Mouse (Mus musculus): ENCODE data around the gene Gm10436. TPM values are rescaled to one million over a fixed set of nuclear protein-coding genes. Genes with fewer than 3 reads are reported as not detected.
"Not testable (repeated sequence)": the region's sequence is repeated elsewhere in the genome, so short reads cannot be mapped to it uniquely, and the experiment has no call there.

Gene Gm10436
- not detected in 2 replicates for polyA plus RNA-seq (2015; fragmentation: Nextera tagmentation; extraction: Ambion mirVana)

GRCm38 (mm10) chr12:88182008-88182407 is at the start of gene Gm10436:
Gene Gm10436, minus strand, starts transcription at chr12:88182108.
- H3K4me1 ChIP-seq; ATAC-seq (replicated peaks); H3K27me3 ChIP-seq (replicated peaks); H3K4me2 ChIP-seq; H3K9me3 ChIP-seq; H3K36me3 ChIP-seq (replicated peaks); H3K27ac ChIP-seq; H3K4me3 ChIP-seq; H3K9ac ChIP-seq: not testable (repeated sequence)
- 72% methylated on average over 1 of the region's 1 CpGs for WGBS

DNA sequence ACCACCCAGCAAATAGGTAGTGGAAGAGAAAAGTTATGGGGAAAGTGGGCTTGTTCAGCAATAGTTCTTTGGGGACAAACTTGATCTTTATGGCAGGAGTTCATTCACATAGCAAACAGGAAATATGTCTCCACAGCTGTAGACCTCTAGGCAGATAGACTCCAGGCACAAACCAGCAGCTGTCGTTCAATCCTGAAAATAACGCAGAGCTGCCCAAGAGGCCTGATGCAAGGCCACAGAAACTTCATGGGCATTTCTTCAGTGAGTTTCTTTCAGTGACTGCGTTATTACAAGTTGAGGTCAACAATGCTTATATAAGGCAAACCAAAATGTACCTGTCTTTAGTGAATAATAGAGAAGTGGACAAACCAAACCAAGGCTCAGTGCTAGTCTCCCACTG is 37.5 kb upstream of the Gm10436 start:
- H3K4me2 ChIP-seq = no peak overlapping the region
- no peaks in the 10 kb centered on the region for H3K36me3 ChIP-seq (replicated peaks)
- H3K4me1 ChIP-seq = no peaks in the 10 kb centered on the region
- no peaks in the 10 kb centered on the region for H3K27me3 ChIP-seq (replicated peaks)
- H3K9me3 ChIP-seq = 0 out of 2 replicates have a peak, but pooled peaks cover 3% of the 10 kb centered on the region
- no peak for ATAC-seq (replicated peaks)
- no peak overlapping the region for H3K27ac ChIP-seq
- 91% methylated on average over 3 of the region's 3 CpGs for WGBS
- H3K4me3 ChIP-seq = no peak overlapping the region
- H3K9ac ChIP-seq = no peak overlapping the region

GRCm38 (mm10) chr12:88218059-88218458 is 36.2 kb upstream of the Gm10436 start:
- H3K9ac ChIP-seq = not testable (repeated sequence)

GRCm38 (mm10) chr12:88214641-88215040 is 32.7 kb upstream of the Gm10436 start:
- H3K27ac ChIP-seq = no peak overlapping the region
- no peak overlapping the region for H3K4me3 ChIP-seq
- no peak for ATAC-seq (replicated peaks)
- no peaks in the 10 kb centered on the region for H3K9me3 ChIP-seq
- H3K9ac ChIP-seq = no peak overlapping the region
- no peak overlapping the region for H3K4me2 ChIP-seq
- H3K36me3 ChIP-seq (replicated peaks) = no peaks in the 10 kb centered on the region
- no peaks in the 10 kb centered on the region for H3K4me1 ChIP-seq
- WGBS = 89% methylated on average over 12 of the region's 12 CpGs
- no peaks in the 10 kb centered on the region for H3K27me3 ChIP-seq (replicated peaks)

More at GRCm38 (mm10) chr12:88218059-88218458, 36.2 kb upstream of the Gm10436 start:
- not testable (repeated sequence) for ATAC-seq (replicated peaks); H3K4me1 ChIP-seq; H3K36me3 ChIP-seq (replicated peaks); H3K4me2 ChIP-seq; H3K27ac ChIP-seq; H3K9me3 ChIP-seq; H3K4me3 ChIP-seq; H3K27me3 ChIP-seq (replicated peaks)

DNA sequence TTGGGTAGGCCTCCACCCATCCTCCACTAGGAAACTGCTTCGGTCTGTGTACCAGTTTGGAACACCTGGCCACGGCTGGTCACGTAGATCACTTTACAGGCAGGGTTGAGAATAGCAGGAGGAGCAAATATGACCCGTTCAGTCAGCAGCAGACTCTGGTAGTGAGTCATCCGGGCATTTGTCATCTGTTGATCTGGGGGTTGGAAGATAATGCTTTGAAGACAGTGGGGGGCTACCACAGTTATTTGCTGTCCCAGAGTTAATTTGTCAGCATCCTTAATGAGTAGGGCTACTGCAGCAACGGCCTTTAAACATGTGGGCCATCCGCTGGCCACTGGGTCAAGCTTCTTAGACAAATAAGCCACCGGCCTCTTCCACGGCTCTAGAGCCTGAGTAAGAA is 29.6 kb upstream of the Gm10436 start:
- H3K27ac ChIP-seq; H3K9ac ChIP-seq; H3K4me3 ChIP-seq; H3K4me2 ChIP-seq; H3K36me3 ChIP-seq (replicated peaks); H3K9me3 ChIP-seq; ATAC-seq (replicated peaks); H3K27me3 ChIP-seq (replicated peaks); H3K4me1 ChIP-seq: not testable (repeated sequence)
- WGBS = 85% methylated on average over 9 of the region's 9 CpGs

DNA sequence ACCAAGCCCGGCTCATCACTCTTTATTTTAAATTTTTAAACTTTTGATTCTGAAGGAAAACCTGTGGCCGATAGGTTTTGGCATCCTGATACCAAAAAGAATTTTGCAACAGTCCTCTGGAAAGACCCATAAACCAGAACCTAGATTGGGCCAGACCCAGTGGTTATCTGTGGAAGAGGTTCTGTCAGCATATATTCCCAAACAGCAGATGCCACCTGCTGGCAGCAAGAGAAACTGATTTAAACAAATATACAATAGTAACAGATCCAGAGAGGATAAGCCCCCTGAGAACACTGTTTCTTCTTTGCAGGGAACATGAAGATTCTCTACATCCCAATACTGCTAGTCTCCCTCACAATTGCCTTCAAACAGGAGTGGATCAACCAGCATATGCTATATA is 20.9 kb upstream of the Gm10436 start:
- Histone ChIP-seq H3K4me2 (no peak overlapping the region), H3K27me3 (replicated peaks) (no peaks in the 10 kb centered on the region), H3K36me3 (replicated peaks) (no peaks in the 10 kb centered on the region), H3K27ac (no peak overlapping the region), H3K4me3 (no peak overlapping the region), H3K9ac (no peak overlapping the region), H3K4me1 (no peaks in the 10 kb centered on the region), H3K9me3 (no peaks in the 10 kb centered on the region)
- ATAC-seq (replicated peaks) = no peak
- WGBS = 88% methylated on average over 2 of the region's 2 CpGs

Other genes starting within 250 kb of the Gm10436 start
- not detected in 2 replicates for gene Gm2042, start 228.0 kb downstream of the Gm10436 start, polyA plus RNA-seq (2015; fragmentation: Nextera tagmentation; extraction: Ambion mirVana)
- gene Gm2075, start 170.3 kb downstream of the Gm10436 start, polyA plus RNA-seq (2015; fragmentation: Nextera tagmentation; extraction: Ambion mirVana) = not detected in 2 replicates
- not detected in 2 replicates for gene Gm6803, start 163.3 kb downstream of the Gm10436 start, polyA plus RNA-seq (2015; fragmentation: Nextera tagmentation; extraction: Ambion mirVana)
- gene Gm2056, start 155.1 kb downstream of the Gm10436 start, polyA plus RNA-seq (2015; fragmentation: Nextera tagmentation; extraction: Ambion mirVana) = not detected in 2 replicates
- gene Gm16368, start 98.4 kb downstream of the Gm10436 start, polyA plus RNA-seq (2015; fragmentation: Nextera tagmentation; extraction: Ambion mirVana) = not detected in 2 replicates
- gene Gm8332, start 68.0 kb upstream of the Gm10436 start, polyA plus RNA-seq (2015; fragmentation: Nextera tagmentation; extraction: Ambion mirVana) = not detected in 2 replicates
- not detected in 2 replicates for gene Gm5662, start 92.4 kb upstream of the Gm10436 start, polyA plus RNA-seq (2015; fragmentation: Nextera tagmentation; extraction: Ambion mirVana)
- gene Gm5039, start 141.9 kb upstream of the Gm10436 start, polyA plus RNA-seq (2015; fragmentation: Nextera tagmentation; extraction: Ambion mirVana) = not detected in 2 replicates
- 38.8 and 43.3 TPM in 2 replicates for gene Adck1, start 178.4 kb upstream of the Gm10436 start, polyA plus RNA-seq (2015; fragmentation: Nextera tagmentation; extraction: Ambion mirVana)